Mouse (Mus musculus) embryo, embryonic 10.5 days (tissue): ENCODE data around the gene Pitx3.
"Not testable (repeated sequence)": the region's sequence is repeated elsewhere in the genome, so short reads cannot be mapped to it uniquely, and the experiment has no call there.

ENCODE experiments used
- DNase-seq: peaks from one replicate; pipeline ENCODE4 v3.0.0-alpha.2; 2015; ENCODE audit warnings: low spot score

Gene Pitx3

GRCm38 (mm10) chr19:46147511-46148371 lies at the start of gene Pitx3:
Gene Pitx3 (minus strand): TSS chr19:46148326.
- DNase-seq: peak; percentile 47

GRCm38 (mm10) chr19:46187203-46187602 lies 39.1 kb upstream of the Pitx3 start:
- no peak for DNase-seq

- peak; percentile 39 for DNase-seq
These were observed 38.5 kb upstream of the Pitx3 start for GRCm38 (mm10) chr19:46186611-46187010.

GRCm38 (mm10) chr19:46182241-46182640 lies 34.1 kb upstream of the Pitx3 start:
- DNase-seq: no peak

GRCm38 (mm10) chr19:46180274-46180673 lies 32.1 kb upstream of the Pitx3 start:
- DNase-seq: no peak

- DNase-seq: no peak
These were observed 28.9 kb upstream of the Pitx3 start for GRCm38 (mm10) chr19:46177046-46177445.

- no peak for DNase-seq
These were observed 27.0 kb upstream of the Pitx3 start for GRCm38 (mm10) chr19:46175173-46175572.

GRCm38 (mm10) chr19:46172541-46172940 lies 24.4 kb upstream of the Pitx3 start:
- no peak for DNase-seq

GRCm38 (mm10) chr19:46169913-46170312 lies 21.8 kb upstream of the Pitx3 start:
- no peak for DNase-seq

- DNase-seq: no peak
These were observed 21.3 kb upstream of the Pitx3 start for GRCm38 (mm10) chr19:46169396-46169795.

GRCm38 (mm10) chr19:46167169-46167568 lies 19.0 kb upstream of the Pitx3 start:
- DNase-seq: not testable (repeated sequence)

- no peak for DNase-seq
These were observed 17.8 kb upstream of the Pitx3 start for GRCm38 (mm10) chr19:46165950-46166349.

GRCm38 (mm10) chr19:46152127-46152803 lies 4.1 kb upstream of the Pitx3 start, which contains the start of gene Gbf1:
Gene Gbf1 (plus strand): TSS chr19:46152509.
- peak; percentile 99 for DNase-seq

- DNase-seq: no peak
These were observed 965 bp upstream of the Pitx3 start for GRCm38 (mm10) chr19:46149091-46149490.

GRCm38 (mm10) chr19:46148372-46148760 lies 240 bp upstream of the Pitx3 start:
- peak; percentile 94 for DNase-seq

- peak; percentile 58 for DNase-seq
These were observed 7.0 kb downstream of the Pitx3 start for GRCm38 (mm10) chr19:46141091-46141490.

- no peak for DNase-seq
These were observed 7.8 kb downstream of the Pitx3 start for GRCm38 (mm10) chr19:46140324-46140723.

GRCm38 (mm10) chr19:46136639-46137580 lies 11.2 kb downstream of the Pitx3 start:
- DNase-seq: peak; percentile 78

- DNase-seq: peak; percentile 71
These were observed 12.1 kb downstream of the Pitx3 start for GRCm38 (mm10) chr19:46135789-46136638.

- DNase-seq: peak; percentile 95
These were observed 12.8 kb downstream of the Pitx3 start for GRCm38 (mm10) chr19:46135297-46135696.

GRCm38 (mm10) chr19:46132577-46132976 lies 15.5 kb downstream of the Pitx3 start:
- DNase-seq: no peak
